Mouse (Mus musculus) kidney, adult 2 months (tissue): ENCODE results near the gene Zbtb4.

ENCODE experiments used
- CTCF ChIP-seq: fragments of 200-500 bp; conservative IDR thresholded peaks from 2 replicates; pipeline ENCODE4 v1.5.1; 2011; ENCODE audit warnings: low read depth, mild to moderate bottlenecking, control low read depth, low read length, moderate library complexity, mixed read lengths; ENCODE audit not compliant: insufficient read depth, insufficient read length
- POLR2A ChIP-seq: fragments of 200-500 bp; IDR thresholded peaks from one replicate; pipeline ENCODE4 v1.6.1; 2011; ENCODE audit warnings: low read depth, low read length, control low read depth

DNA sequence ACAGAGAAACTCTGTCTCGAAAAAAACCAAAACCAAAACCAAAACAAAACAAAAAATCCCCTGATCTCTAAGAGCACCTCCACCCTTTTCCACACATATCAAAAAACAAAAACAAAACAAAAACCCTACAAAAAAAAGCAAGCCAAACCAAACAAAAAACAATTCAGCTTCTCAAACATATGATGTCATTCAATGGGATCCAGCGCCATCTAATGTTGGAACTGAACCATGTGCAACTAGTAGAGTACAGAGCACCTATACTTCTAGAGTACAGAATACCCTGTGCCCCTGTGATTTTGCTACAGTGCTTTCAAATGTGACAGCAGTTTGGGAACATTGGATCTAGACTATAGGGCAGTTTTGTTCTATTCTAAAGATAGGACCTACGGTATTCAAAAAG lies 11.0 kb upstream of the Zbtb4 start:
- TF ChIP-seq POLR2A (no peak), CTCF (no peak)
